Mouse (Mus musculus): ENCODE measurements around the gene Igf1r.

GRCm38 (mm10) chr7:67930132-67930531, 22.5 kb upstream of the Igf1r start:
- TF ChIP-seq GATA1 (IDR thresholded peaks at IDR 0.05; ENCODE audit: low read length), result no peak
- no peak for TF ChIP-seq TAL1 (IDR thresholded peaks at IDR 0.05; ENCODE audit: low read length)
